Mouse (Mus musculus) frontal cortex, postnatal 10 days (tissue): ENCODE data around the gene Grrp1.

Experiments used
- DNase-seq, 2 experiments: peaks; one replicate each; pipeline ENCODE4 v3.0.0; 2022; ENCODE audit warnings: low spot score in 2 of 2, mixed read lengths in 1 of 2

Grrp1 gene

GRCm38 (mm10) chr4:134245148-134245843, 8.6 kb downstream of the Grrp1 start, which contains the start of gene Zfp593:
Gene Zfp593 (minus strand): TSS chr4:134245592.
- DNase-seq, result peak; percentile 91 to 94

GRCm38 (mm10) chr4:134243516-134244250, 10.2 kb downstream of the Grrp1 start, which contains the start of gene E130218I03Rik:
Gene E130218I03Rik (plus strand): TSS chr4:134243662.
- no peak for DNase-seq

GRCm38 (mm10) chr4:134238686-134239085, 15.2 kb downstream of the Grrp1 start:
- DNase-seq, result no peak

- DNase-seq, result no peak
These were observed 15.6 kb downstream of the Grrp1 start, which contains the start of gene Cnksr1 for GRCm38 (mm10) chr4:134238279-134238651. Gene Cnksr1 (minus strand): TSS chr4:134238399.

- no peak for DNase-seq
These were observed 16.2 kb downstream of the Grrp1 start for GRCm38 (mm10) chr4:134237582-134238278.

GRCm38 (mm10) chr4:134234876-134235275, 19.0 kb downstream of the Grrp1 start:
- DNase-seq, result no peak

- DNase-seq, result no peak
These were observed 23.5 kb downstream of the Grrp1 start for GRCm38 (mm10) chr4:134230431-134230830.

- DNase-seq, result no peak
These were observed 26.7 kb downstream of the Grrp1 start, which contains the start of gene Catsper4 for GRCm38 (mm10) chr4:134227194-134227593. Gene Catsper4 (minus strand): TSS chr4:134227383.

GRCm38 (mm10) chr4:134222793-134223600, 30.9 kb downstream of the Grrp1 start:
- no peak for DNase-seq

- no peak for DNase-seq
These were observed 47.3 kb downstream of the Grrp1 start for GRCm38 (mm10) chr4:134206488-134207053.

GRCm38 (mm10) chr4:134203340-134203896, 50.5 kb downstream of the Grrp1 start:
- DNase-seq, result no peak

- DNase-seq, result no peak
These were observed 51.0 kb downstream of the Grrp1 start, which contains the start of gene Gm7534 for GRCm38 (mm10) chr4:134202904-134203303. Gene Gm7534 (minus strand): TSS chr4:134203004.
